Mouse (Mus musculus): ENCODE measurements around the gene Cnih3. TPM values are rescaled to one million over a fixed set of nuclear protein-coding genes. Genes with fewer than 3 reads are reported as not detected.

Cnih3 gene
- total RNA-seq, 2 experiments from 2014 or later, result 44.0 to 54.4 TPM

Other genes with a start within 250 kb of the Cnih3 start
- 10 to 100 TPM; 26.2 to 30.1 TPM for gene Nvl, start 208.4 kb upstream of the Cnih3 start, total RNA-seq (2021)
- 10 to 100 TPM; 26.3 to 26.8 TPM for gene Cnih4, start 207.9 kb upstream of the Cnih3 start, total RNA-seq (2021)
- 100 to 1,000 TPM; 132 to 143 TPM for gene Wdr26, start 140.6 kb upstream of the Cnih3 start, total RNA-seq (2021)
- gene Ccdc121, start 158.8 kb downstream of the Cnih3 start, total RNA-seq (2021), result under 1 TPM; 0.58 to 0.69 TPM
- gene Dnah14, start 223.9 kb downstream of the Cnih3 start, total RNA-seq (2021), result under 1 TPM; 0.32 to 0.72 TPM